Mouse (Mus musculus) bone marrow, adult 2 months (tissue): ENCODE measurements around the gene Osbp.

Source experiments
- CTCF ChIP-seq: fragments of 200-500 bp; IDR thresholded peaks from 2 replicates; pipeline ENCODE4 v1.5.1; 2011; ENCODE audit warnings: low read length, control low read depth; ENCODE audit not compliant: control insufficient read depth, insufficient read depth
- POLR2A ChIP-seq: fragments of 200-500 bp; IDR thresholded peaks from 2 replicates; pipeline ENCODE4 v1.6.1; 2011; ENCODE audit warnings: low read depth, mild to moderate bottlenecking, control low read depth, low read length, borderline replicate concordance; ENCODE audit not compliant: control insufficient read depth

DNA sequence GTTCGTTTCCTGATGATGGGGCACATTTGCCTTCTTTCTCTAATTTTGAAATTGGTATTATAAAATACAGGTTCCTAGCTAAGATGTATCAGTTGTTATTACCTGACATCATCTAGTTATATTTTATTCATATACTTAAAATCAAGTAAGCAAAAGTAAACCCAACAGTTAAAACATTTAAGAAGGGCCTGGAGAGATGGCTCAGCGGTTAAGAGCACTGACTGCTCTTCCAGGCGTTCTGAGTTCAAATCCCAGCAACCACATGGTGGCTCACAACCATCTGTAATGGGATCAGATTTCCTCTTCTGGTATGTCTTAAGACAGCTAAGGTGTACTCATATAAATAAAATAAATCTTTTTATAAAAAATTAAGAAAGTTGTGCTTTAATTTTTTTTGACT is 22.1 kb downstream of the Osbp start:
- TF ChIP-seq POLR2A (no peak), CTCF (no peak)
